Mouse (Mus musculus): Measurements from ENCODE around the gene E130114P18Rik. TPM values are rescaled to one million over a fixed set of nuclear protein-coding genes. Genes with fewer than 3 reads are reported as not detected.

E130114P18Rik gene
- polyA plus RNA-seq, 1 experiment = 14.9 TPM

GRCm38 (mm10) chr4:97611251-97611847 is 166.5 kb downstream of the E130114P18Rik start:
- DNase-seq = peak; percentile 71 to 77
- no peak overlapping the region for H3K27ac ChIP-seq (ENCODE audit: insufficient read depth, low read length)
- no peak overlapping the region for H3K4me3 ChIP-seq (replicated peaks; ENCODE audit: insufficient read depth, low read depth, low read length)
- peaks cover 7% of the 10 kb centered on the region; the same call in 1 of the 2 replicates for H3K4me1 ChIP-seq (ENCODE audit: control insufficient read depth, insufficient read depth, low read length)
- H3K27me3 ChIP-seq (ENCODE audit: control insufficient read depth, insufficient read depth, low read length) = no peaks in the 10 kb centered on the region
- TF ChIP-seq POLR2A (IDR thresholded peaks at IDR 0.05; ENCODE audit: borderline replicate concordance, insufficient read depth, low read length) (no peak), CTCF (IDR thresholded peaks at IDR 0.05; ENCODE audit: borderline replicate concordance, insufficient read depth, low read depth, low read length) (no peak)
- 34% methylated on average over 11 of the region's 11 CpGs for WGBS

- H3K4me3 ChIP-seq (replicated peaks; ENCODE audit: insufficient read depth, low read depth, low read length) = no peak overlapping the region
- TF ChIP-seq POLR2A (IDR thresholded peaks at IDR 0.05; ENCODE audit: borderline replicate concordance, insufficient read depth, low read length) (no peak), CTCF (IDR thresholded peaks at IDR 0.05; ENCODE audit: borderline replicate concordance, insufficient read depth, low read depth, low read length) (no peak)
- H3K4me1 ChIP-seq (ENCODE audit: control insufficient read depth, insufficient read depth, low read length) = peaks cover 7% of the 10 kb centered on the region; the same call in 1 of the 2 replicates
- no peaks in the 10 kb centered on the region for H3K27me3 ChIP-seq (ENCODE audit: control insufficient read depth, insufficient read depth, low read length)
- 32% methylated on average over 10 of the region's 10 CpGs for WGBS
- peak; percentile 45 to 80 for DNase-seq
- no peak overlapping the region for H3K27ac ChIP-seq (ENCODE audit: insufficient read depth, low read length)
Observed at GRCm38 (mm10) chr4:97609831-97610727, 167.8 kb downstream of the E130114P18Rik start.

GRCm38 (mm10) chr4:97609329-97609728 is 168.5 kb downstream of the E130114P18Rik start:
- H3K4me3 ChIP-seq (replicated peaks; ENCODE audit: insufficient read depth, low read depth, low read length) = no peak overlapping the region
- peaks cover 7% of the 10 kb centered on the region; the same call in 1 of the 2 replicates for H3K4me1 ChIP-seq (ENCODE audit: control insufficient read depth, insufficient read depth, low read length)
- TF ChIP-seq POLR2A (IDR thresholded peaks at IDR 0.05; ENCODE audit: borderline replicate concordance, insufficient read depth, low read length) (no peak), CTCF (IDR thresholded peaks at IDR 0.05; ENCODE audit: borderline replicate concordance, insufficient read depth, low read depth, low read length) (no peak)
- WGBS = 90% methylated on average over 4 of the region's 4 CpGs
- no peak for DNase-seq
- H3K27me3 ChIP-seq (ENCODE audit: control insufficient read depth, insufficient read depth, low read length) = no peaks in the 10 kb centered on the region
- H3K27ac ChIP-seq (ENCODE audit: insufficient read depth, low read length) = no peak overlapping the region

- DNase-seq = peak in 1 of 2 experiments; percentile 22
- no peak overlapping the region for H3K4me3 ChIP-seq (replicated peaks; ENCODE audit: insufficient read depth, low read depth, low read length)
- no peak for TF ChIP-seq POLR2A (IDR thresholded peaks at IDR 0.05; ENCODE audit: borderline replicate concordance, insufficient read depth, low read length)
- TF ChIP-seq CTCF (IDR thresholded peaks at IDR 0.05; ENCODE audit: borderline replicate concordance, insufficient read depth, low read depth, low read length) = no peak
- 61% methylated on average over 8 of the region's 8 CpGs for WGBS
- peaks cover 7% of the 10 kb centered on the region; the same call in 1 of the 2 replicates for H3K4me1 ChIP-seq (ENCODE audit: control insufficient read depth, insufficient read depth, low read length)
- no peak overlapping the region for H3K27ac ChIP-seq (ENCODE audit: insufficient read depth, low read length)
- H3K27me3 ChIP-seq (ENCODE audit: control insufficient read depth, insufficient read depth, low read length) = no peaks in the 10 kb centered on the region
Observed at GRCm38 (mm10) chr4:97608728-97609127, 169.2 kb downstream of the E130114P18Rik start.

- Histone ChIP-seq H3K27ac (ENCODE audit: insufficient read depth, low read length) (no peak overlapping the region), H3K4me3 (replicated peaks; ENCODE audit: insufficient read depth, low read depth, low read length) (no peak overlapping the region)
- TF ChIP-seq POLR2A (IDR thresholded peaks at IDR 0.05; ENCODE audit: borderline replicate concordance, insufficient read depth, low read length) = no peak
- no peak for TF ChIP-seq CTCF (IDR thresholded peaks at IDR 0.05; ENCODE audit: borderline replicate concordance, insufficient read depth, low read depth, low read length)
Observed at GRCm38 (mm10) chr4:97608134-97608533, 169.7 kb downstream of the E130114P18Rik start.

GRCm38 (mm10) chr4:97607169-97607568 is 170.7 kb downstream of the E130114P18Rik start:
- H3K27ac ChIP-seq (ENCODE audit: insufficient read depth, low read length) = no peak overlapping the region
- whole genome bisulfite sequencing = 100% methylated on average over 1 of the region's 1 CpGs

More at GRCm38 (mm10) chr4:97608134-97608533, 169.7 kb downstream of the E130114P18Rik start:
- H3K27me3 ChIP-seq (ENCODE audit: control insufficient read depth, insufficient read depth, low read length) = no peaks in the 10 kb centered on the region
- WGBS = 90% methylated on average over 3 of the region's 3 CpGs
- peaks cover 7% of the 10 kb centered on the region; the same call in 1 of the 2 replicates for H3K4me1 ChIP-seq (ENCODE audit: control insufficient read depth, insufficient read depth, low read length)
- no peak for DNase-seq

GRCm38 (mm10) chr4:97606524-97606923 is 171.4 kb downstream of the E130114P18Rik start:
- H3K27ac ChIP-seq (ENCODE audit: insufficient read depth, low read length) = no peak overlapping the region
- TF ChIP-seq CTCF (IDR thresholded peaks at IDR 0.05; ENCODE audit: borderline replicate concordance, insufficient read depth, low read depth, low read length) (no peak), POLR2A (IDR thresholded peaks at IDR 0.05; ENCODE audit: borderline replicate concordance, insufficient read depth, low read length) (no peak)
- H3K4me3 ChIP-seq (replicated peaks; ENCODE audit: insufficient read depth, low read depth, low read length) = no peak overlapping the region
- 91% methylated on average over 8 of the region's 8 CpGs for WGBS
- H3K27me3 ChIP-seq (ENCODE audit: control insufficient read depth, insufficient read depth, low read length) = no peaks in the 10 kb centered on the region
- H3K4me1 ChIP-seq (ENCODE audit: control insufficient read depth, insufficient read depth, low read length) = peaks cover 2% of the 10 kb centered on the region
- DNase-seq = no peak

More at GRCm38 (mm10) chr4:97607169-97607568, 170.7 kb downstream of the E130114P18Rik start:
- Histone ChIP-seq H3K4me1 (ENCODE audit: control insufficient read depth, insufficient read depth, low read length) (peaks cover 8% of the 10 kb centered on the region), H3K27me3 (ENCODE audit: control insufficient read depth, insufficient read depth, low read length) (no peaks in the 10 kb centered on the region), H3K4me3 (replicated peaks; ENCODE audit: insufficient read depth, low read depth, low read length) (no peak overlapping the region)
- DNase-seq = no peak
- TF ChIP-seq POLR2A (IDR thresholded peaks at IDR 0.05; ENCODE audit: borderline replicate concordance, insufficient read depth, low read length) (no peak), CTCF (IDR thresholded peaks at IDR 0.05; ENCODE audit: borderline replicate concordance, insufficient read depth, low read depth, low read length) (no peak)
